Mouse (Mus musculus) ES-Bruce4 (cell line): ENCODE measurements around the gene Fndc1.

Experiments used
- EP300 ChIP-seq: IDR thresholded peaks from 2 replicates; pipeline ENCODE4 v1.6.1; 2011; ENCODE audit warnings: low read depth, low read length; ENCODE audit not compliant: insufficient read depth
- POLR2A ChIP-seq: IDR thresholded peaks from one replicate; pipeline ENCODE4 v1.8.1; 2011; ENCODE audit warnings: low read length; ENCODE audit not compliant: insufficient read depth

DNA sequence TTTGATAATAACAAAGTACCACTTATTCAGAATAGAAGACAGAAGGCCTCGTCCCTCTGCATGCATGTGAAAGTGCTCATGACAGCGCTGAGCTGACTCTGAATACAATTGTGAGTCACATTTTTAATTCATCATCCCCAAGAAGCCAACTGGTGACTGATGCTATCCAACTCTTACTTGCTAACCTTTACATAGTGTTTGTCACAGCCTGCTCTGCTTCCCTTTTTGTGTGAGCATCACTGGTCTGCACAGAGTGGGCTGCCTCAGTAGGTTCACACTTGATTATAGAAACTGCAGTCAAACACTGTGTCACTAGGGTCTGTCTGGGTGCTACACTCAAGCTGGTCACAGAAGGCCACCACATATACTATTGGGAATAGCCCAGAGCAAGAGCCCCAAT, 10.5 kb downstream of the Fndc1 start:
- TF ChIP-seq POLR2A (no peak), EP300 (no peak)
